Mouse (Mus musculus): ENCODE results near the gene Cbx5. TPM values are rescaled to one million over a fixed set of nuclear protein-coding genes. Genes with fewer than 3 reads are reported as not detected.

Gene Cbx5
- polyA plus RNA-seq, 1 experiment from 2014 or later: 124 TPM

DNA sequence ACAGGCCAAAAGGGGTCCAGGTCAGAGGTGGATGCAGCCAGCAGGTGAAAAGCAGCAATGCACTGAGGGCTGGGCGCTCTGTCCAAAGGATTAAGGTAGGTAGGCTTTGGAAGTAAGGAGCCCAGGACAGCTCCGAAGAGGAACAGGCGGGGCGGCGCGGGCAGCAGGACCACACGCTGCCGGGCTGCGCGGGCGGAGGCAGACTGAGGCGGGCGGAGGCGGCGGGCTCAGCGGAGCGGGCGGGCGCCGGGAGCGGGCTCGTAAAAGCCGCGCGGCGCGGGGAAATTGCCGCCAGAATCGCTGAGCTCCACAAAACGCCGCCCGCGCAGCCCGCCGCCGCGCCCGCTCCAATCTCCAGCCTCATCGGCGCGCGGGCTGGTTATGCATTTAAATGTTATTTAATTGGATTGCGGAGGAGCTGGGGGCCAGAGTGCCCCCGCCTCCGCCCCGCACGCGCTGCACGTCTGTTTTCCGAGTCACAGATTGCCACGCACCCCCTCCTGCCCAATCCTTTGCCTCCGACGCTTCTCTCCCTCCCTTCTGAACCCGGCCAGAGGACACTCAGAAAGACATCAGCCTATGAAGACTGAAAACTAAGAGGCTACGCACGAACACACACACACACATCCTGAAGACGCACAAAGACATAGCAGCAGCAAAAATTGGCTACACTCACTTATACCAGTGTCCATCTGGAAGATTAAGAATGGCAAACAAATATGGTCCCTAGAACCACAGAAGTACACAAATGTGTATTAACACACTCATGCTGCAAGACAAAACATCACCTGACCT is 92.8 kb downstream of the Cbx5 start:
- ATAC-seq (replicated peaks; ENCODE audit: low FRiP score): peak; percentile 63
- Histone ChIP-seq H3K9me3 (replicated peaks) (no peaks in the 10 kb centered on the region), H3K4me2 (peak overlapping the region; percentile 93), H3K27me3 (peaks cover 53% of the 10 kb centered on the region), H3K4me3 (replicated peaks) (peak overlapping the region; percentile 51), H3K4me1 (peaks cover 18% of the 10 kb centered on the region), H3K9ac (peak overlapping the region; percentile 49), H3K27ac (no peak overlapping the region), H3K36me3 (no peaks in the 10 kb centered on the region)
- 1% methylated on average over 56 of the region's 57 CpGs for WGBS

DNA sequence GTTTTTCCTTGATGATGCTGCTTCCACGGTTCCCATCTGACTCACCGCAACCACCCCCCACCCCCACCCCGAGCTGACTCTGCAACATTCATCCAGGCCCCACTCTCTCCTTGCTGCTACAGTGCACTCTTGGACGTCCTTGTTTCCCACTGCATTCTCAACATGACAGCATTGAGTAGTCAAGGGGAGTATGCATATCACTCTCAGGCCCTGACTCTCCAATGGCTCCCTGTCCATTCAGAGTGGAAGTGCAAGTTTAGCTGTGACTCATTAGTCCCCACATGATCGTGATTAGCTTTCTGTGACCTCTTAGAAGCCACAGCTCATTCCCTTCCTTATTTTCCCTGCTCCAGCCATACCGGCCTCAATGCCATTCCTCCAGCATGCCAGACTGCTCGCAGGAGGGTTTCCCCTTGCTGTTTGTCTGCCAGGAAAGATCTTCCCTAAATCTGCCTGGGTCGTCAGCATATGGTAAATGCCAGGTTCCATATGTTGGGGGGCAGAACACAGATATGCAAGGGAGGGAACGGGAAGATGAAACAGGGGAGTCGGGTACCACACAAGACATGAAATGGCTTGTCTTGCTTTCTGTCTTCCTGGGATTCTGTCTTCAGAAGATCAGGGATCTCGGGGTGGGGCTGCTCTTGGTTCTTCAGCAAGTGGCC is 93.8 kb downstream of the Cbx5 start:
- Histone ChIP-seq H3K36me3 (no peaks in the 10 kb centered on the region), H3K27me3 (peaks cover 58% of the 10 kb centered on the region), H3K4me2 (no peak overlapping the region; the same call in 1 of the 2 replicates), H3K4me1 (peaks cover 18% of the 10 kb centered on the region), H3K27ac (no peak overlapping the region), H3K9ac (no peak overlapping the region), H3K9me3 (replicated peaks) (no peaks in the 10 kb centered on the region), H3K4me3 (replicated peaks) (no peak overlapping the region)
- 77% methylated on average over 11 of the region's 11 CpGs for WGBS
- no peak for ATAC-seq (replicated peaks; ENCODE audit: low FRiP score)

- Histone ChIP-seq H3K27ac (no peak overlapping the region; the same call in 1 of the 2 replicates), H3K4me1 (peaks cover 18% of the 10 kb centered on the region), H3K27me3 (peaks cover 68% of the 10 kb centered on the region), H3K4me3 (replicated peaks) (no peak overlapping the region), H3K9me3 (replicated peaks) (no peaks in the 10 kb centered on the region), H3K9ac (no peak overlapping the region), H3K36me3 (no peaks in the 10 kb centered on the region), H3K4me2 (no peak overlapping the region)
- ATAC-seq (replicated peaks; ENCODE audit: low FRiP score): 0 out of 2 replicates have a peak, but pooled peaks have one; percentile 20
- 40% methylated on average over 3 of the region's 3 CpGs for WGBS
Observed at GRCm38 (mm10) chr15:103144176-103144575, 95.4 kb downstream of the Cbx5 start.

MicroRNAs encoded within 50 kb of the gene (microRNA counts, 519-probe panel; counts per million panel counts)
- 2,854 counts per million, percentile 73 among the panel's probes with 10 or more counts for microRNA mmu-miR-148b

Small RNAs within 50 kb of the gene (microRNA-seq; reads per million reads assigned to microRNA genes)
- gene Mir148b: 137 reads per million, percentile 61 among the genes with 10 or more reads in this experiment

Other genes starting within 250 kb of the Cbx5 start
- 8.7 and 11.1 TPM in 2 replicates for gene Hoxc8, start 249.2 kb downstream of the Cbx5 start, polyA plus RNA-seq (2015; fragmentation: Nextera tagmentation; extraction: Ambion mirVana)
- gene Hoxc6, start 241.6 kb downstream of the Cbx5 start, polyA plus RNA-seq (2015; fragmentation: Nextera tagmentation; extraction: Ambion mirVana): 10.9 and 11.0 TPM in 2 replicates
- 7.9 and 10.2 TPM in 2 replicates for gene Hoxc4, start 220.9 kb downstream of the Cbx5 start, polyA plus RNA-seq (2015; fragmentation: Nextera tagmentation; extraction: Ambion mirVana)
- gene Smug1, start 72.7 kb downstream of the Cbx5 start, polyA plus RNA-seq (2015; fragmentation: Nextera tagmentation; extraction: Ambion mirVana): 17.7 and 18.0 TPM in 2 replicates
- 1,025 and 1,038 TPM in 2 replicates for gene Hnrnpa1, start 616 bp upstream of the Cbx5 start, polyA plus RNA-seq (2015; fragmentation: Nextera tagmentation; extraction: Ambion mirVana)
- gene Nfe2, start 18.6 kb upstream of the Cbx5 start, polyA plus RNA-seq (2015; fragmentation: Nextera tagmentation; extraction: Ambion mirVana): 5.1 and 6.2 TPM in 2 replicates
- gene Copz1, start 32.9 kb upstream of the Cbx5 start, polyA plus RNA-seq (2015; fragmentation: Nextera tagmentation; extraction: Ambion mirVana): 298 and 300 TPM in 2 replicates
- gene Gpr84, start 70.8 kb upstream of the Cbx5 start, polyA plus RNA-seq (2015; fragmentation: Nextera tagmentation; extraction: Ambion mirVana): 0.42 and 0.48 TPM in 2 replicates
- 12.5 and 14.4 TPM in 2 replicates for gene Zfp385a, start 100.3 kb upstream of the Cbx5 start, polyA plus RNA-seq (2015; fragmentation: Nextera tagmentation; extraction: Ambion mirVana)
- 32.8 and 41.3 TPM in 2 replicates for gene Itga5, start 126.9 kb upstream of the Cbx5 start, polyA plus RNA-seq (2015; fragmentation: Nextera tagmentation; extraction: Ambion mirVana)
- not detected in 2 replicates for gene Gtsf1, start 190.7 kb upstream of the Cbx5 start, polyA plus RNA-seq (2015; fragmentation: Nextera tagmentation; extraction: Ambion mirVana)
- gene Gtsf2, start 208.7 kb upstream of the Cbx5 start, polyA plus RNA-seq (2015; fragmentation: Nextera tagmentation; extraction: Ambion mirVana): not detected in 2 replicates
- 1.7 and 1.9 TPM in 2 replicates for gene Nckap1l, start 214.0 kb upstream of the Cbx5 start, polyA plus RNA-seq (2015; fragmentation: Nextera tagmentation; extraction: Ambion mirVana)